Mouse (Mus musculus): ENCODE measurements at regions not wholly inside any gene's neighbourhood (a gene's known extent, or its start where the extent isn't known, plus 50 kb on each side); places are given as distances from the start of the nearest gene placed in this dataset.
A peak's percentile ranks its signal among the peaks of the same experiment; 100 is the strongest.

DNA sequence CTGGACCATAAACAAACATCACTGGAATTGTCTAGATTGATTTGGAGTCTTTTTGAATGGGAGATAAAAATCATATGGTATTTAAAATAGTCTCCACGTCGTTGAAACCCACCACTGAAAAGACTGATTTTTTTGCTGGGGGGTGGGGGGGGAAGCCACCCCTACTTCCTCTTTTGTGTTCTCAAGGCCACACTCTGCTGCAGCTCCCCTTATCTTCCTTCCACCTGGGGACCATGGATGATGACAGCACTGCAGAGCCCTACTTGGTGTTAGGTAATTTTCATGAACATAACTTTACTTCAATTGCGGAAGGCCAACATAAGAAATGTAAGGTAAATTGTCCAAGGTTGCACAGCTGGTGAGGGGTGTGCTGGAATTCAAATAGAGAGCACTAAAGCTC, 232.4 kb upstream of the Vrk2 start:
- 86% methylated on average over 3 of the region's 3 CpGs for WGBS
- ATAC-seq (ENCODE audit: low FRiP score, low read depth), result no peak
- H3K4me1 ChIP-seq, result no peaks in the 10 kb centered on the region

DNA sequence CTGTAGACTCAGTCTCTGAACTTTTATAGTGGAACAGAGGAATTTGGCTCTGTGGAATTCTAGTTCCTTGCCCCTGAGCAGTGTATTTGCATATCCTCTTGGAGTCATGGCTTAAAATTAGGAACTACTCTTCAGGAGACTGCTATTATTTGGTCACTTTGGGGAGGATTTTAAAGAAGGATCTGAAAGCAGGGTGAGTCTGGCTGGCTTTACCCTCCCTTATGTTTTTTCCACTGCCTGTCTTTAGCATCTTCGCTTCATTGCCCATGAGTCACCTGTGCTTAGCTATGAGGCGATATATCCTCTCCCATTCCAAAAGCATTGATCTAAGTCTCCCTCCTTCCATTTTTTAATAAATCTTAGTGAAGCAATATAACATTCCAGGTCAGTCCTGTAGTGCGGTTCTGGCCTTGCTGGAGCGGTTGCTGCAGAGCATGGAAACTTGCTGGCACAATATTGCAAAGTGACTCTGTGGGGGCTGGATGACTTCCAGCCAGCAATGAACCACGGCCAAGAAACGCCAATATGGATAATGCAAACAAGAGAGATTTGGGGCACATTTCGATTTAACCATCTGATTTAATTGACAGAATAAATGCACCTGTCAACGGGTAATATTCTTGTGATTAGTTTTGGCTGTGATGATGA, 230.4 kb upstream of the Vrk2 start:
- no peaks in the 10 kb centered on the region for H3K4me1 ChIP-seq
- H3K9ac ChIP-seq, result no peak overlapping the region
- H3K4me2 ChIP-seq (replicated peaks), result no peak overlapping the region
- ATAC-seq (ENCODE audit: low FRiP score, low read depth), result no peak
- H3K27ac ChIP-seq, result no peak overlapping the region
- no peaks in the 10 kb centered on the region for H3K27me3 ChIP-seq (replicated peaks)
- H3K36me3 ChIP-seq, result no peaks in the 10 kb centered on the region
- H3K4me3 ChIP-seq, result no peak overlapping the region
- no peaks in the 10 kb centered on the region for H3K9me3 ChIP-seq
- whole genome bisulfite sequencing, result 87% methylated on average over 8 of the region's 8 CpGs

More for the DNA sequence above, 232.4 kb upstream of the Vrk2 start:
- Histone ChIP-seq H3K9me3 (no peaks in the 10 kb centered on the region), H3K36me3 (no peaks in the 10 kb centered on the region), H3K4me3 (no peak overlapping the region), H3K27me3 (replicated peaks) (no peaks in the 10 kb centered on the region), H3K9ac (no peak overlapping the region), H3K27ac (no peak overlapping the region), H3K4me2 (replicated peaks) (no peak overlapping the region)

DNA sequence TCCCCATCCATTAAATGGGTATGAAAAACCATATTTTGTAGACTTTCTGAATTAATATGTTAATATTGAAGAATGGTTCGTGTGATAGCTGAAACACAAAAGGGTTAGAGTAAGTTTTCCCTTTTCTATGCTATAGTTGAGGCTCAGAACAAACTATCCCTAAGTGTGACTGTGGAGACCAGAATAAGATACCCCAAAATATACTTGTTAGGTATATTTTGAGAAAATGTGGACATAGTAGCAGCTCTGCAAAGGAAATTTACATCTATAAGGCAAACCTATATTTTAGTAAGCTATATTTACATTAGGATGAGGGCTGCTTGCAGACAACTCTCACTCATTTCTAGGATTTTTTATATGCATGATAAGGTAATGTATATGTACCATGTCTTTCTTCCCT, 227.3 kb upstream of the Vrk2 start:
- Histone ChIP-seq H3K4me3 (no peak overlapping the region), H3K9ac (no peak overlapping the region), H3K4me2 (replicated peaks) (no peak overlapping the region), H3K4me1 (no peaks in the 10 kb centered on the region), H3K27ac (no peak overlapping the region), H3K9me3 (no peaks in the 10 kb centered on the region), H3K27me3 (replicated peaks) (no peaks in the 10 kb centered on the region), H3K36me3 (no peaks in the 10 kb centered on the region)
- WGBS, result 81% methylated on average over 1 of the region's 1 CpGs
- ATAC-seq (ENCODE audit: low FRiP score, low read depth), result no peak

DNA sequence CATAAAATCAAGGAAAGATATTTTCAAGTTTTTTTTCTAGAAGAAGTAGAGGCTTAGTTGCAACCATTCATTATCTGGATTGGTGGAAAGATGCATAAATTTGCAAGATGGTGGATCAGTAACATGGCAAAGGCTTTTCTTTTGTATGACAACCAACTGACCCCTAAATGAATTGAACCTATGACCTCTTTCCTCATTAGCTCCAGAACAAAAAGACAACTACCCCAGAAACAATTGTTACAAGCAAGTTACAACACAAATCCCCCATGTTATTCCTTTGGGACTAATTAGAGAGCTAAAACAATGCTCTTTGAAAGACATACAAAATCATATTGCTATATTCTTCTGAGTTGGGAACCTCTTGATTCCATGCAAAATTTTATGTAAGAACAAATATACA, 223.5 kb upstream of the Vrk2 start:
- Histone ChIP-seq H3K9ac (no peak overlapping the region), H3K27ac (no peak overlapping the region), H3K4me3 (no peak overlapping the region), H3K36me3 (no peaks in the 10 kb centered on the region), H3K4me2 (replicated peaks) (no peak overlapping the region), H3K9me3 (no peaks in the 10 kb centered on the region), H3K27me3 (replicated peaks) (no peaks in the 10 kb centered on the region), H3K4me1 (no peaks in the 10 kb centered on the region)
- ATAC-seq (ENCODE audit: low FRiP score, low read depth), result no peak

DNA sequence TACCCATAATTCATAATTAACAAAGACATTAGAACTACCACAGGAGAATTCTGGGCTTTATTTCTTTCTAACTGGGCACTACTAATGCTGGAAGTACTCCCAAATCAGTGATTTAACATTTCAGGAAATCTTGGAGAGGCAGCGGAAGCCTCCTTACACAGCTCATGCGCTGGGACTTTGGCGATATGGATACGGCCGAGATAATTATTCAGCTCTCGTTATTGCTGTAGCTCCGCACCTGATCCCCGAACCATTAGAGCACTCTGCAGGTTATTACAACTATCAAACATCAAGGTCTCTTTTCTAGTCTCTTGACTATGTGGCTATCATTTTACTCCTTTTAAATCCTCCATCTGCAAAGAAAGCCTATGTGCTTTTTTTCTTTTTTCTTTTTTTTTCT, 221.3 kb upstream of the Vrk2 start:
- Histone ChIP-seq H3K36me3 (no peaks in the 10 kb centered on the region), H3K27me3 (replicated peaks) (no peaks in the 10 kb centered on the region), H3K9me3 (no peaks in the 10 kb centered on the region), H3K4me3 (no peak overlapping the region), H3K4me2 (replicated peaks) (peak overlapping the region; percentile 30; the same call in 1 of the 2 replicates), H3K27ac (no peak overlapping the region), H3K4me1 (no peaks in the 10 kb centered on the region), H3K9ac (no peak overlapping the region)
- 67% methylated on average over 8 of the region's 8 CpGs for WGBS
- ATAC-seq (ENCODE audit: low FRiP score, low read depth), result peak; percentile 75

DNA sequence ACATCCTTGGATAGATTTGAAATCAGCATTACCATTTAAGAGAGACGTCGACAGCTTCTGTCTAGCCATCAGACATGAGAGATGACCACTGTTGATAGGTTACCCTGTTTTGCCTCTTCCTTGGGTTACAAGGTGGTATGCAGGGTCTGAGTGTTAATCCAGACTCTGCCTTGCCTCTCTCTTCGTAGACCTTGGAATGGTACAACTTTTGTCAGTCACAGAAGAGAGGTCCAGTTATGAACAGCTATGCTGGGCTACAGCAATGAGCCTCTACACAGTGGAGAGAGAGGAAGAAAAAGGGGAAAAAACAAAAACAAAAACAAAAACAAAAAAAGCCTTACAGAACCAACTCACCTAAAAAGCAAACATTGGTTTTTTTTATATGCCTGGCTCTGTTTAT, 220.8 kb upstream of the Vrk2 start:
- H3K4me2 ChIP-seq (replicated peaks), result no peak overlapping the region
- H3K27ac ChIP-seq, result no peak overlapping the region
- no peaks in the 10 kb centered on the region for H3K36me3 ChIP-seq
- no peak overlapping the region for H3K4me3 ChIP-seq
- no peaks in the 10 kb centered on the region for H3K27me3 ChIP-seq (replicated peaks)
- H3K9me3 ChIP-seq, result no peaks in the 10 kb centered on the region
- WGBS, result 88% methylated on average over 3 of the region's 3 CpGs
- 0 out of 2 replicates have a peak, but pooled peaks have one; percentile 45 for ATAC-seq (ENCODE audit: low FRiP score, low read depth)
- no peak overlapping the region for H3K9ac ChIP-seq
- no peaks in the 10 kb centered on the region for H3K4me1 ChIP-seq

DNA sequence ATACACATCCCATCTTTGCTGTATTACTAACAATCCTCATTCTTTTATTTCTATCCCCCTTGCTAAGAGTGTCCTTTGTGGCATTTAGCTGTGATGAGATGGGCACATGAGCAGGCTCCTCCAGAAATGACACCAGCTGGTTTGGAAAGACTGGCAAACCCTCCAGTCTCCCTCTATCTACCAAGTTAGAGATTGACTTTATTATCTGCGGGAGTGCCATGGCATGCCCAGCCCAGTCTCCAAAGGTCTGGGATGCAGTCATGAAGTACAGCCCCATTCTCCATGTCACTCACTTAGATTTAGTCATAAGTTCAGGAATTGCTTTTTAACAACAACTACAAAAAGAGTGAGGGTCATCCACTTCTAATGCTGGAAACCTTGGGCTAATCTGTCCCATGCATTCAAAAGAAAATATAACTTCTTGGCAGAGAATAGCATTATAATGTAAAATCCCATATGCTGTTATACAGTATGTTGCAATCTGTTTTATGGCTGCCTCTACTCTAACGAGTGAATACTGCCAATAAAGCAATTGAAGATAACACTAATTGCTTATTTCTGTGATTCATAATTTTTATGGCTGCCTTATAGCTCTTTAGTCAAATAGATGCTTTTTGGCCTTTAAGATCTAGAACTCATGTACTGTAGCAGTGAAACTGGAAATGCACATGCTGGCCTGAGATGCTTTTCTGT, 208.6 kb upstream of the Vrk2 start:
- Histone ChIP-seq H3K4me2 (replicated peaks) (no peak overlapping the region), H3K4me1 (0 out of 2 replicates have a peak, but pooled peaks cover 3% of the 10 kb centered on the region), H3K9me3 (no peaks in the 10 kb centered on the region), H3K27ac (no peak overlapping the region), H3K4me3 (no peak overlapping the region), H3K27me3 (replicated peaks) (no peaks in the 10 kb centered on the region), H3K9ac (no peak overlapping the region), H3K36me3 (no peaks in the 10 kb centered on the region)
- no peak for ATAC-seq (ENCODE audit: low FRiP score, low read depth)
- 70% methylated on average over 2 of the region's 2 CpGs for WGBS

DNA sequence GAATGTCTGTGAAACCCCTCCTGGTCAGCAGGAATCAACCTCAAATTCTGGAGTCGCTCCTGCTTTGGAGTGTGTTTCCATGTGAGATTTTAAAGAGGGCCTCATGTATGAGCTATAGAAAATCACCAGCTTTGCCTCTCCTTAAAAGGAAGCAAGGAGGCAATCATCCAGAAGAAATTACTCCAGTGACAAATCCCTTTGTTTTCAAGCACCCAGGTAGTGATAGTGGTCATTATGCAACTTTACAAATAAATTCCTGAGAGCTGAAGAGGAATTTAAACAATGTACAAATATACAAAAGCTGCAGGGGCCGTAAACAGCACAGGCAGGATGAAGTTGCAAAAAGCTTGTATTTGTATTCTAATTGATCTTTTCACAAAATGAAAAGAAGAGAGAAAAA, 206.5 kb upstream of the Vrk2 start:
- Histone ChIP-seq H3K9ac (no peak overlapping the region), H3K36me3 (no peaks in the 10 kb centered on the region), H3K4me3 (no peak overlapping the region), H3K4me2 (replicated peaks) (no peak overlapping the region), H3K9me3 (no peaks in the 10 kb centered on the region), H3K27ac (no peak overlapping the region), H3K4me1 (no peaks in the 10 kb centered on the region), H3K27me3 (replicated peaks) (no peaks in the 10 kb centered on the region)
- 60% methylated on average over 2 of the region's 2 CpGs for WGBS
- no peak for ATAC-seq (ENCODE audit: low FRiP score, low read depth)

DNA sequence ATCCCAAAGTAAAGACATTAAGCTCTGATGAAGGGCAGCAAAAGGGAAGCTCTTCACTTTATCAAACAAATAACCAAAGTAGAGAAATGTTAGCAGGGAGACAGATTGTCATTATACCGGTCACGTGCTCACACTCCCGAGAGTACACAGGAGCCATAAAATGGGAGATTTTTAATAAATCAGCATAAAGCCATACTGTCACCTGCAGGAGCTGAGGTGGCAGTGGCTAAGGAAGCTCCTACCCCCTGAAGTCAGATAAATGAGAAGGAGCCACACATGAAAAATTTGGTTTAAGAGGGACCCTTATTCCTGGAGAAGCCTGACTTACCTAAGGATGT, 200.8 kb upstream of the Vrk2 start:
- H3K9ac ChIP-seq, result no peak overlapping the region
- H3K9me3 ChIP-seq, result no peaks in the 10 kb centered on the region
- 72% methylated on average over 3 of the region's 3 CpGs for WGBS
- H3K36me3 ChIP-seq, result no peaks in the 10 kb centered on the region
- H3K27ac ChIP-seq, result no peak overlapping the region
- no peaks in the 10 kb centered on the region for H3K27me3 ChIP-seq (replicated peaks)
- ATAC-seq (ENCODE audit: low FRiP score, low read depth), result 0 out of 2 replicates have a peak, but pooled peaks have one; percentile 63
- H3K4me2 ChIP-seq (replicated peaks), result no peak overlapping the region
- no peak overlapping the region for H3K4me3 ChIP-seq
- no peaks in the 10 kb centered on the region for H3K4me1 ChIP-seq

DNA sequence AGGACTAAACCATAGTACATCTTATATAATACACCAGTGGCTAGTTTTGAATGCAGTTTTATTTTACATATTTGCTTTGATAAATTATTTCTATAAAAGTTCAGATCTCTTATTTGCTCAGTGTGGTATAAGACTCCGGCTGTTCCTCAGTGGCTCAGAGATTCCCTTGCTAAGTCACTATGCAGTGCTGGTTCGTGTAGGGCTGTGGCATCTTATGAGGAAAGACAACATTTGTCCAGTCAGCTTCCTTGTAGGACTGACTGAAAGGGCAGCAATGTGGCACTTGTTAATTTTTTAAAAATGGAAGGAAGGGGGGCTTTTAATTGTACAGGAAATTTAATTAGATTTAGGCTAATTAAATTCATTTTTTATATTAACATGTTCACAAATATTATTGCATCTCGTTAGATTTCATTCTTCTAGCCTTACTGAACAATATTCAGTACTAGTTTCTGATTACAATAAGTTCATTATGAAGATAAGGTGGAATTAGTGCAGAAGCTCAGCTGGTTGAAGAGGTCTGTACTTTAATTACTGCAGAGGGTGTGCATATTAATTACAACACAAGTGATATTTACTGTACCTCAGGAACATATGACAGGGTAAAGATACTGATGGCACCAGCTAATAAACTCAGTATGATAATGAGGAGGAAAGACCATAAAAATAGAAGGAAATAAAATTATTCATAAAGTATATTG, 200.3 kb upstream of the Vrk2 start:
- H3K36me3 ChIP-seq, result no peaks in the 10 kb centered on the region
- no peaks in the 10 kb centered on the region for H3K4me1 ChIP-seq
- no peaks in the 10 kb centered on the region for H3K9me3 ChIP-seq
- H3K27me3 ChIP-seq (replicated peaks), result no peaks in the 10 kb centered on the region
- 81% methylated on average over 3 of the region's 3 CpGs for WGBS
- ATAC-seq (ENCODE audit: low FRiP score, low read depth), result no peak; the same call in 1 of the 2 replicates
- H3K4me2 ChIP-seq (replicated peaks), result no peak overlapping the region
- no peak overlapping the region for H3K27ac ChIP-seq
- H3K9ac ChIP-seq, result no peak overlapping the region
- no peak overlapping the region for H3K4me3 ChIP-seq

DNA sequence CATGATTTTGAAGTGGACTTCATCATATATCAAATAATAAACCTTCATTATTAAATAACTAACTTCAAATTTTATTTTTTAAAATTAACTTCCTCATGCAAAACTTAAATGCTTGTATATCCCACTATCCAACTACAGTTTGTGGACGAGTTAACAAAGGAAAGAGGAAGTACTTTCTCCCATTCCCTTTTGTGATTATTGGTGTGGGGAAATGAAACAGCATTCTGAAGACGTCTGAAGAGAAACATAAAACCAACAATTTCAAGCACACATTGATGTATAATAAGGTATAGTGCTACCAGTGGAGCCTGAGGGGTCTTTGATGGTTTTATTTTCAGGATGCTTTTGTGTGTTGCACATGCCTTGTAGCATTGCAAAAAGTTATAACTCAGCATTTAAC, 195.5 kb upstream of the Vrk2 start:
- Histone ChIP-seq H3K27ac (no peak overlapping the region), H3K4me3 (no peak overlapping the region), H3K36me3 (no peaks in the 10 kb centered on the region), H3K4me1 (no peaks in the 10 kb centered on the region), H3K9me3 (no peaks in the 10 kb centered on the region), H3K27me3 (replicated peaks) (no peaks in the 10 kb centered on the region), H3K9ac (no peak overlapping the region), H3K4me2 (replicated peaks) (no peak overlapping the region)
- no peak for ATAC-seq (ENCODE audit: low FRiP score, low read depth)
- 64% methylated on average over 2 of the region's 2 CpGs for WGBS

DNA sequence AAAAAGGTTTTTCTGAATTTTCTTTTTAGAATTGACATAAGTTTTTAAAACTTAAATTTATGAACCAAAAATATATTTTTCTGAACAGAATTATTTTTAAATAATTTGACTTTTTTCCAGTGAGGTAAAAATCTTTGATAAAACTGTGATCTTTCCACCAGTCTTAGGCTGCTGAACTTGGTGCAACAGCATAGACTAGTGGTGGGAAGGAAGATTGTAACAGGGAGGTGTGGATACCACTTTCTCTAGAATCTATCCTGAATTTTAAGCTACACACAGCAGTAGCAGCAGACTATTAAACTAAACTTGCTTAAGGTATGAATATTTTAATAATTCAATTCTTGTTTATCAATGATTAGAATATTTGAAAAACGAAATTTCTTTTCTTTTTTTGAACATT, 191.4 kb upstream of the Vrk2 start:
- H3K27ac ChIP-seq, result no peak overlapping the region
- H3K4me1 ChIP-seq, result no peaks in the 10 kb centered on the region
- no peak overlapping the region for H3K4me2 ChIP-seq (replicated peaks)
- WGBS, result 14% methylated on average over 1 of the region's 1 CpGs
- no peak overlapping the region for H3K4me3 ChIP-seq
- no peak overlapping the region for H3K9ac ChIP-seq
- H3K9me3 ChIP-seq, result no peaks in the 10 kb centered on the region
- H3K36me3 ChIP-seq, result no peaks in the 10 kb centered on the region
- no peaks in the 10 kb centered on the region for H3K27me3 ChIP-seq (replicated peaks)
- ATAC-seq (ENCODE audit: low FRiP score, low read depth), result peak; percentile 72; the same call in 1 of the 2 replicates
